In the genomic region with DNA sequence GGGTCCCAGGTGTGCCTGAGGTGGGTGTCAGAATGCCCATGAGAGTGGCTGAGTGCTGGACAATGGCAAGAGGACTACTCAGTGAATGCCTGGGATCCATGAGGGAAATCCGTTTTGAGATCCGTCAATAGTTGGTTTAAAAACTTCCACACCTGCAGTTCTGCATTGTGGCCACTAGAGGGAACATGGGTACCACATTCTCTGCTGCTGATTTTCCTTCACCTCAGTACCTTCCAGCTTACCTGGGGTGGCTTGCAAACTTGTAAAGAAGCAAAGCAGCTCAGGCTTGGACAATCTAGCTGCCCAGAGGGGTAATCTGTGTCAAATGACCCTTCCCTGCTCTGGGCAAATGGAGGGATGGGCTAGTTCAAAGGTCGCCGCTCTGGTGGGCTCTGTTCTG, we compare ENCODE assay signal across 9 mouse cellular contexts. TPM values are rescaled to one million over a fixed set of nuclear protein-coding genes. Genes with fewer than 3 reads are reported as not detected.
DNase-seq lines count a peak whose midpoint lies in the region.
"Had no signal": no experiment of that assay in that cellular context is flagged by ENCODE, and none has a peak within 500 bp of the region (broad histone marks: within the 10 kb centered on the region; RNA-seq: fewer than 3 reads in every experiment).

No protein-coding gene starts in this region.

- 40% methylated on average over 4 of the region's 4 CpGs for WGBS in embryonic facial prominence, embryonic 10.5 days

- peaks cover 66% of the 10 kb centered on the region for H3K27me3 ChIP-seq in embryonic facial prominence, embryonic 10.5 days (replicated peaks; ENCODE audit: low read depth, poor library complexity, severe bottlenecking)

- H3K36me3 ChIP-seq in embryonic facial prominence, embryonic 10.5 days (replicated peaks): no peaks in the 10 kb centered on the region
- H3K36me3 ChIP-seq: liver, embryonic 13.5 days had no signal

- no peak overlapping the region for H3K4me3 ChIP-seq in embryonic facial prominence, embryonic 10.5 days
- H3K4me3 ChIP-seq: liver, embryonic 13.5 days had no signal

- H3K27ac ChIP-seq in embryonic facial prominence, embryonic 10.5 days (replicated peaks): no peak overlapping the region
- H3K27ac ChIP-seq: liver, embryonic 13.5 days had no signal

- peak; percentile 22 to 36 for DNase-seq in kidney, adult 8-10 months
- DNase-seq in kidney, adult 11 months: no peak
- DNase-seq in CD4-positive helper T cell, adult 2 months (ENCODE audit: low read depth, low spot score): peak; percentile 46
- peak; percentile 63 for DNase-seq in ES-CJ7 (ENCODE audit: low read depth, low spot score)
- peak; percentile 43 for DNase-seq in embryonic facial prominence, embryonic 10.5 days (ENCODE audit: low spot score)
- DNase-seq in lung, postnatal 25 days (ENCODE audit: low spot score): peak; percentile 37
- no peak for DNase-seq in urinary bladder, postnatal 10 days (ENCODE audit: low spot score)
- DNase-seq: liver, embryonic 13.5 days had no signal

- peaks cover 5% of the 10 kb centered on the region for H3K4me1 ChIP-seq in embryonic facial prominence, embryonic 10.5 days
- H3K4me1 ChIP-seq: liver, embryonic 13.5 days had no signal

- H3K9me3 ChIP-seq in embryonic facial prominence, embryonic 10.5 days: no peaks in the 10 kb centered on the region
- H3K9me3 ChIP-seq: liver, embryonic 13.5 days had no signal

RNA-seq across cellular contexts. Expression of gene Tspan17, which starts 8.2 kb away (rescaled TPM):
- 9.7 and 10.9 TPM in 2 replicates for polyA plus RNA-seq in embryonic facial prominence, embryonic 10.5 days (2016; fragmentation: Nextera tagmentation; extraction: Ambion mirVana)

RNA-seq across cellular contexts. Expression of gene Eif4e1b, which starts 13.6 kb away (rescaled TPM):
- polyA plus RNA-seq in embryonic facial prominence, embryonic 10.5 days (2016; fragmentation: Nextera tagmentation; extraction: Ambion mirVana): not detected in 2 replicates
- polyA plus RNA-seq: liver, embryonic 13.5 days; stomach, embryonic 14.5 days had no signal

RNA-seq across cellular contexts. Expression of gene Sncb, which starts 31.0 kb away (rescaled TPM):
- 0.79 and 1.3 TPM in 2 replicates for polyA plus RNA-seq in embryonic facial prominence, embryonic 10.5 days (2016; fragmentation: Nextera tagmentation; extraction: Ambion mirVana)
- polyA plus RNA-seq: liver, embryonic 13.5 days had no signal

RNA-seq across cellular contexts. Expression of gene Gprin1, which starts 47.7 kb away (rescaled TPM):
- polyA plus RNA-seq in embryonic facial prominence, embryonic 10.5 days (2016; fragmentation: Nextera tagmentation; extraction: Ambion mirVana): 0.66 and 0.94 TPM in 2 replicates

Comparison
In these comparisons a context has a peak if more than half of its experiments do, and no peak if none do; other contexts are left out.
1. DNase-seq: peak in kidney, adult 8-10 months (2 of 2), CD4-positive helper T cell, adult 2 months (single experiment), ES-CJ7 (single experiment), embryonic facial prominence, embryonic 10.5 days (single experiment) and lung, postnatal 25 days (single experiment); none in kidney, adult 11 months (single experiment) and urinary bladder, postnatal 10 days (single experiment).